Mouse (Mus musculus) ES-E14 (cell line): ENCODE measurements around the gene Tmem273.

Source experiments
- CHD2 ChIP-seq: IDR thresholded peaks from 2 replicates; pipeline ENCODE4 v1.6.1; 2014; ENCODE audit warnings: mild to moderate bottlenecking, low read depth, low read length, inconsistent platforms
- HCFC1 ChIP-seq: IDR thresholded peaks from 2 replicates; pipeline ENCODE4 v1.6.1; 2012; ENCODE audit warnings: low read length, inconsistent platforms, borderline replicate concordance; ENCODE audit not compliant: insufficient read depth
- MAFK ChIP-seq: IDR thresholded peaks from 2 replicates; pipeline ENCODE4 v1.6.1; 2014; ENCODE audit warnings: mild to moderate bottlenecking, low read depth, low read length, inconsistent platforms; ENCODE audit not compliant: insufficient read depth
- ZC3H11A ChIP-seq: IDR thresholded peaks from 2 replicates; pipeline ENCODE4 v1.6.1; 2012; ENCODE audit warnings: low read depth, mild to moderate bottlenecking, inconsistent platforms, low read length, borderline replicate concordance

DNA sequence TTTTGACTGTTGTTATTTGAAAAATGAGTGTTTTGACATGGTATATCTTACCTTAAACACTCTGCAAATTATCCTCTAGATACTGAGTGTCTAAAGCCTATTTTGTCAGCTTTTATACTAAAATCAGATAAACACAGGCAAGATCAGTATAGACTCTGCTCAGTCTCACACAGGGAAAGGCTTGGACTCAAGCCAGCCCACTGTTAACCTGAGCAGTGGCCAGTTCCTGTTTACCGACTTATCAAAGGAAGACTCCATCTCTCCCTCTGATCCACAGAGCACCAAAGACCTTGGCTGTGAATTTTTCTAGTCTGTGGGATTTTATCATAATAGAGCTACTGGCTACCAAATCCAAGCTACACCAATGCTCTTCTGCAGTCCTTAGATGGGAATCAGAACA lies 31.5 kb upstream of the Tmem273 start:
- TF ChIP-seq MAFK (no peak), CHD2 (no peak), ZC3H11A (no peak), HCFC1 (no peak)
